Mouse (Mus musculus): ENCODE measurements around the gene Prrx2. TPM values are rescaled to one million over a fixed set of nuclear protein-coding genes. Genes with fewer than 3 reads are reported as not detected.

Prrx2 gene
- total RNA-seq, 2 experiments from 2014 or later: not detected

- no peak for ATAC-seq (replicated peaks; ENCODE audit: low FRiP score, low TSS enrichment, poor library complexity, severe bottlenecking)
Observed at GRCm38 (mm10) chr2:30862081-30862480, 27.3 kb downstream of the Prrx2 start.

- ATAC-seq (replicated peaks; ENCODE audit: low FRiP score, low TSS enrichment, poor library complexity, severe bottlenecking): no peak
Observed at GRCm38 (mm10) chr2:30863574-30863973, 28.8 kb downstream of the Prrx2 start.

GRCm38 (mm10) chr2:30864968-30865381 is 30.2 kb downstream of the Prrx2 start:
- ATAC-seq (replicated peaks; ENCODE audit: low FRiP score, low TSS enrichment, poor library complexity, severe bottlenecking): no peak

- ATAC-seq (replicated peaks; ENCODE audit: low FRiP score, low TSS enrichment, poor library complexity, severe bottlenecking): no peak
Observed at GRCm38 (mm10) chr2:30865426-30865825, 30.7 kb downstream of the Prrx2 start.

- no peak for ATAC-seq (replicated peaks; ENCODE audit: low FRiP score, low TSS enrichment, poor library complexity, severe bottlenecking)
Observed at GRCm38 (mm10) chr2:30870863-30871262, 36.1 kb downstream of the Prrx2 start.

GRCm38 (mm10) chr2:30872669-30873068 is 37.9 kb downstream of the Prrx2 start:
- no peak for ATAC-seq (replicated peaks; ENCODE audit: low FRiP score, low TSS enrichment, poor library complexity, severe bottlenecking)

GRCm38 (mm10) chr2:30874445-30874844 is 39.7 kb downstream of the Prrx2 start:
- ATAC-seq (replicated peaks; ENCODE audit: low FRiP score, low TSS enrichment, poor library complexity, severe bottlenecking): no peak

- ATAC-seq (replicated peaks; ENCODE audit: low FRiP score, low TSS enrichment, poor library complexity, severe bottlenecking): no peak
Observed at GRCm38 (mm10) chr2:30875096-30875495, 40.3 kb downstream of the Prrx2 start.

GRCm38 (mm10) chr2:30875621-30876432 is 41.1 kb downstream of the Prrx2 start:
- ATAC-seq (replicated peaks; ENCODE audit: low FRiP score, low TSS enrichment, poor library complexity, severe bottlenecking): no peak

GRCm38 (mm10) chr2:30879481-30879880 is 44.7 kb downstream of the Prrx2 start:
- no peak for ATAC-seq (replicated peaks; ENCODE audit: low FRiP score, low TSS enrichment, poor library complexity, severe bottlenecking)

- no peak for ATAC-seq (replicated peaks; ENCODE audit: low FRiP score, low TSS enrichment, poor library complexity, severe bottlenecking)
Observed at GRCm38 (mm10) chr2:30881215-30881614, 46.4 kb downstream of the Prrx2 start.

- no peak for ATAC-seq (replicated peaks; ENCODE audit: low FRiP score, low TSS enrichment, poor library complexity, severe bottlenecking)
Observed at GRCm38 (mm10) chr2:30884852-30885373, 50.1 kb downstream of the Prrx2 start.

GRCm38 (mm10) chr2:30885453-30886163 is 50.8 kb downstream of the Prrx2 start:
- no peak for ATAC-seq (replicated peaks; ENCODE audit: low FRiP score, low TSS enrichment, poor library complexity, severe bottlenecking)

GRCm38 (mm10) chr2:30891002-30891401 is 56.2 kb downstream of the Prrx2 start:
- peak; percentile 31; the same call in 1 of the 2 replicates for ATAC-seq (replicated peaks; ENCODE audit: low FRiP score, low TSS enrichment, poor library complexity, severe bottlenecking)

GRCm38 (mm10) chr2:30893399-30893798 is 58.6 kb downstream of the Prrx2 start:
- no peak for ATAC-seq (replicated peaks; ENCODE audit: low FRiP score, low TSS enrichment, poor library complexity, severe bottlenecking)

- no peak for ATAC-seq (replicated peaks; ENCODE audit: low FRiP score, low TSS enrichment, poor library complexity, severe bottlenecking)
Observed at GRCm38 (mm10) chr2:30893946-30894345, 59.2 kb downstream of the Prrx2 start.

- no peak; the same call in 1 of the 2 replicates for ATAC-seq (replicated peaks; ENCODE audit: low FRiP score, low TSS enrichment, poor library complexity, severe bottlenecking)
Observed at GRCm38 (mm10) chr2:30897291-30897690, 62.5 kb downstream of the Prrx2 start.

GRCm38 (mm10) chr2:30899397-30900069 is 64.8 kb downstream of the Prrx2 start:
- no peak for ATAC-seq (replicated peaks; ENCODE audit: low FRiP score, low TSS enrichment, poor library complexity, severe bottlenecking)

GRCm38 (mm10) chr2:30901646-30902160 is 66.9 kb downstream of the Prrx2 start:
- ATAC-seq (replicated peaks; ENCODE audit: low FRiP score, low TSS enrichment, poor library complexity, severe bottlenecking): no peak

- ATAC-seq (replicated peaks; ENCODE audit: low FRiP score, low TSS enrichment, poor library complexity, severe bottlenecking): no peak
Observed at GRCm38 (mm10) chr2:30902256-30902655, 67.5 kb downstream of the Prrx2 start.
